Mouse (Mus musculus) frontal cortex, adult 2 months (tissue): ENCODE measurements at regions not wholly inside any gene's neighbourhood (a gene's known extent, or its start where the extent isn't known, plus 50 kb on each side); places are given as distances from the start of the nearest gene placed in this dataset.

ENCODE experiments used
- DNase-seq, 2 experiments: peaks; one replicate each; pipeline ENCODE4 v3.0.0; 2022; ENCODE audit warnings: low spot score in 1 of 2; ENCODE audit errors: extremely low spot score in 1 of 2

DNA sequence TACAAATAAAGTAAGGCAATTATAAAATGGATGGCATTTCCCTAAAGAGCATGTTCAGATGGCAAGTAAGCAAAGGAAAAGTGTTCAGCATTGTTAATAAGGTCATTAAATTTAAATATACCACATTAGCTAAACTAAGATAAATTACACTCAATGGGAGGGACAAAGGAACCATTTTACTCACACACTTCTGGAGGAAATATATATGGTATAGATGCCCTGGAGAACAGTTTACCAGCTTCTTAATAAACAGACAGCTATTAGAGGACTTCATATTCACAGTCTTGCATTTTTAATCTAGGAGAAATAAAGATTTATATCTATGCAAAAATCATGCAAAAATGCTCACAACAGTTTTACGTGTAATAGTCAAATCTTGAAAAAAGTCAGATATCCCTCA, 183.8 kb downstream of the Dthd1 start:
- DNase-seq, result no peak

DNA sequence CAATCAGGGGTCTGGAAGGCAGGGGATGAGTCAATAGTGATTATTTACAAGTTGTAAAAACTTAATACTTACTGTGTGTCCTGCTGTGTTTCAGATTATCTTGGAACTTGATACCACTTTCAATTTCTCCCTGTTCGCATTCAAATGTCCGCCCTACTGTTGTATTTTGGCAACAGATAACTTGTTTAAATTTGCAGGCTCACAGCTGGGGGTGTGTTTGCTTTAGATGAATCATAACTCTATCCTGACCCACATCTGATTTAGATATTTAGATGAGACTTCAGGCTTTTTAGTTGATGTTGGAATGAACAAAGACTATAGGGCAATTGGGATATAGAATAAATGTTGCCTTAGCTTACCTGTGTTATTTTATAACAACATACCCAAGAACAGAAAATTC, 220.8 kb downstream of the Dthd1 start:
- peak in 1 of 2 experiments; percentile 50 for DNase-seq

DNA sequence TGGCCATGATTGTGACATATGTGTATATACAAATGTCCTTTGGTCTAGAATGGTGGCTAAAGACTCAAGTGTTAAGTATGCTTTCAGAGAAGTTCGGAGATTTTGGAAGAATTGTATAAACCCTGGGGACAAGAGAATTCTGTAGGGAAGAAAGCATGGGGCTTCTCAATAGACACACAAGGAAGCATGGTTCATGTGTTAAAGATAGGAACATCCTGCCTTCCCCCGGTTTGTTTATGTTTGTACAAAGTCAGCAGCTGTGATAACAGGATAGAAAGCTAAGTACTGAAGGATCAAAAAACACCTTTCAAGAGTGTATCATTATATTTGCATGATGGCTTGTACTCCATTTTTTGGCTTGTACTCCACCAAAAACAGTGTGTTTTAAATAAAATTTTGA, 232.1 kb downstream of the Dthd1 start:
- no peak for DNase-seq

DNA sequence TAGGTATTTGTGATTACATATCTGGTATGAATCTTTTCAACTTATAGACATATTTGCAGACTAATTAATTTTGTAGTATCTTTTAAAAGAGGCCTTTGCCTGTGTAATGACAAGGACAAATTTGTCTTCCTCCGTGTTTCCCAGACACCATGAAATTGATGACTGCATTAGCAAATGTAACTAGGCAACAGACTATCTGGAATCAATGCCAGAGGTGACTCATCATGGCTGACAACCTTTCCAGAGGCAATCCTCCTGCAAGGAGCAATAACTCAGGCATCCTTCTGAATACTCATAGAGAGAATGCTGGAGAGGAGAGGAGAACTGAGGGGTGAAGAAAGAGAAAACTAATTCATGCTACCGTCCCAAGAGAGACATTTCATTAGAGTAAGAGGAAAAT, 249.7 kb downstream of the Dthd1 start:
- peak in 1 of 2 experiments; percentile 41 for DNase-seq

DNA sequence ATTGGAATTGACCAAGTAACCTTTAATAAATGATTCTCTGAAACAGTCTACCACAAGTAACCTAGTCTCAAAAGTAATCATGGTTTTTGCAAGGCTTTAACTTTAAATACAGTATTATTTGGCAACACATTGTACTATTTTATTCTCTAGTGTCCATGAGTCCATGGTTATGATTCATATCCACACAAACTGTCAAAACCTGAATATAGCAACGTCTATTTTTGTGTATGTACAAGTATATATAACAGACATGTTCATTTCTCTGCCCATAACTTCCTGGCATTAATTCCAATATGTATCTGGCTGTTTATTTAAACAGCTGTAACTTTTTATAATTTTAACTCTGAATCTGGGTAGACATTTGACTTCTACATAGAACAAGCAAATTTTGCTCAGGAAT, 253.2 kb downstream of the Dthd1 start:
- DNase-seq, result no peak

DNA sequence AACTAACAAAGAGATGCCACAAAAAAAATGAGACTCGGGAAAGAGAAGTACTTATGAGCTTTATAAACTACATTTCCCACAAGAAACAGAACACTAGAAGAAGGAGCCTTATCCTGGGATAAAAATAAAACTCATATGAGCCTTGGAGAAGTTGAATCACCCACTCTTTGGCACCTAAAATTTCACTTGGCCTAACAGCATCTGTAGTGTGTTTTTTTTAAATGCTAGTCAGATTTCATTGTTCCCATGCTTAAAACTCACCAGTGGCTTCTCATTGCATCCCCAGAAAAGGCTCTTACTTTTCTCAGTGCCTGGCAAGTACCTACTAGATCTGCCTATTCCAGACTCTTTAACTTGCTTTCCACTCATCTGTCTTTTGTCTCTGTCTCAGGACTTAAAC, 284.5 kb downstream of the Dthd1 start:
- peak; percentile 62 to 75 for DNase-seq

DNA sequence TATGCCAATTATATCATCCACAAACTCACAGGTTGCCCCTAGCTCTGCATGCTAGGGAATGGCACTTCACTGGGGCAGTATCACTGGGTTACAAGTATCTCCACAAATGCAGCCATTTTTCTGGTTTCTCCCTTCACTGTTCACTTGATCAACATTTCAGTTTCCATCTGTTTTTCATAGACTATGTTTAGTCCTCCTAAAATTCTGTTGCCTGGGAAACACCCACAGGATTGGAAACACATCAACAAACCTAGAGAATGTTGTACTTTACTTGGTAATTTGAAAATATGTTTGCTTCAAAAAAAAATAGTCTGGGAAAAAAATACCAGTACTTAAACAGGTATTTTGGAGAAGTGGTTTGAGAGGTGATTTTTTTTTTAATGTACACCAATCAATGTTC, 318.9 kb downstream of the Dthd1 start:
- peak in 1 of 2 experiments; percentile 46 for DNase-seq

DNA sequence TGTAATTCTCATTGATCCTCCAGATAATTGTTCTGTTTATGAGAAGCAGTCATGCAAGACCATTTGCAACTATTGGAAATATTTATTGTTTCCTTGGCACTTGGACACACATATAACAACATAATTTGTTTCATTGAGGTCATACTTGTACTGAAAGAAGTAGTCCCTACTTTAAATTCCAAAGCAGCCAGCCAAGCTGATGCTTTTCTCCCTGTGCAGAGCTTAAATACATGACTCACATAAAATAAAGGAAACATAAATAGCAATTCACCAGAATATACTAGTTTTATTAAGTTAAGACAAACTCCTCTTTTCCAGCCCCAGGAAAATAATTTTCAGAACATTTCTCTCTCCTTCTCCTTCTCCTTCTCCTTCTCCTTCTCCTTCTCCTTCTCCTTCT, 324.3 kb downstream of the Dthd1 start:
- DNase-seq, result no peak

DNA sequence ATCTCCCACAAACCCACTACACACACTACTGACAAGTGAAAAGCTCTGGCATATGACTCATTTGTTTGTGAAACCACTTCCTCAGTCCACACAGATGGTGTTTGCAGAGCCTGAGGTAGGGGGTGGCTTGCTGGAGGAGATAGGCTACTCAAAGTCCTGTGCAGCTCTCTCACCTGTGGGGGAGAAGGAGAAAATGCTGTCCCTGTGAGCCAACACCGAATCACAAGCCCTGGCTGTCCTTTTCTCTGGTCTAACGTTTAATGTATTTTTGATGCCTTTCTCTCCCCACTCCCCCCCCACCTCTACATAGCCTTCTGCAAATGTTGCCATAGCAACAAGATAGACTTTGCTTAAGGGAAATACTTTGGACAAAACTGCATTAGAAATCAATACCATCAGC, 356.1 kb downstream of the Dthd1 start:
- DNase-seq, result peak; percentile 53 to 61

DNA sequence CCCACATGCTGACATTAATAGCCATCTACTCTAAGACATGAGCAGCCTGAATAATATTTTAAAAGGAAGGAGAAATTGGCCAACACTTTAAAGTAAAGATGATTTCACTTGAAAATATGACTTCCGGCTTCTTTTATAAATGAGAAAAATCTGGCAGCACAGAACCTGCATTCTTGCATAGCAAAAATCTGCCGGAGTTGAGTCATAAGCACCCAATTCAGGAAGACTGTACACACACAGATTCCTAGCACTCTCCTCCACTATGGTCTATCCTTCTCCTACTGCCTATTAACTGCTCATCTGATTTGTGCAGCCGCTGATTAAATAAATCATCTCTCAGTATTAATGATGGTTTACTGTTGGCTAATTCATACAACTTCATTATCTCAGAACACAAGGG, 356.9 kb downstream of the Dthd1 start:
- DNase-seq, result peak in 1 of 2 experiments; percentile 8

DNA sequence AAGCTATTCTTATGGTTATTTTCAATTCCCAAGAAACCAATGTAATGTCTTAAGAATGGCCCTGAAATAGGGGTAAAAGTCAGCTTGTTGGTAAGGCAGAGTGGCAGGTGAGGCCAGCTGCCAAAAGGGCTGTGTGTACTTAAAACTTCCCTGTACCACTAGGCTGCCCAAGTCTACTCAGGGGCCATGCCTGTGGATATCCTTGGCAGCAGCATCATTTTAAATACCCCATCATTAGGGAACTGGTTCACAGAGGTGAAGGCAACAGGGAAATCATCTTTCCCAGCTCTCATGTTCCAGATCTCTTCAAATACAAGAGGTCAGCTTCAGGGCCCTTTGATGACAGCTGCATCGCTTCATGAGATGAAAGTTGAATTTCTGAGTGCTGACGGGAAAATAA, 399.8 kb downstream of the Dthd1 start:
- DNase-seq, result no peak

DNA sequence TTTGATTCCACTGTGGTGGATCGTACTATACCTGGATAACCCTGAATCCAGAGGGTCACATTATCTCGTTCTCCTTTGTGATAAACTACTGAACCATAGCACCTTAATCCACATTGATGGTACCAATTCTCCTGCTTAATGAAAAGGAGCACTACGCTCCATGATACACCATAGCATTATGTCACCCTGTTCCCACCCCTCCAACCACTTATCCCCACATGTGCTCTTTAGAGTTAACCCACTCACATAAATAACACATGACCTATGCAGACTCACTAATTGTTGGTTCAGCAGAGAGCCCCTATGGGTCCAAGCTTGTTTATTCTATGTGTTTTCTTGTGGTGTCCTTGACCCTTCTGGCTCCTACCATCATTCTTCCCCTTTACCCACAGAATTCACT, 405.8 kb downstream of the Dthd1 start:
- DNase-seq, result no peak

DNA sequence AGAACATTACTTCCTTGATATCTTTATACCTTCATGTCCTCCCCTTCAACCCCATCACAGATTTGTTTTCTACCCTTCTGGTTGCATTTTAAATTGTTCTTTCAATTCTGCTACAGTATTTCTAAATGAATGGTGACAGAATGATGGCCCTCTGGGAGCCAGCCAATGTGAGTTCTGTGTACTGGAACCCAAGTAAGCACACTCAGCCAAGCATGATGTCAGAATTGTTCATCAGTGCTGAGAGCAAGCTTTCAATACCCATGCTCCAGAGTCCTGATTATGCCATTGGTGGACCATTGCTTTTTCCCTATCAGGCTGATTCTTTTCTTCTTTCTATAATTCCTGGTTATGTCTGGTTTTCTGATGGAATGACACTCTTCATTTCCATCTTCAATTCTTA, 386.3 kb upstream of the Nwd2 start:
- no peak for DNase-seq
